Mouse (Mus musculus) kidney, embryonic 14.5 days (tissue): ENCODE results near the gene Hscb. TPM values are rescaled to one million over a fixed set of nuclear protein-coding genes. Genes with fewer than 3 reads are reported as not detected.
"Not testable (repeated sequence)": the region's sequence is repeated elsewhere in the genome, so short reads cannot be mapped to it uniquely, and the experiment has no call there.

Experiments
- ATAC-seq: fragments of 200-750 bp; cut with Nextera tagmentation; 2 replicates; pipeline ENCODE4 v1.8.0; 2017; ENCODE audit warnings: moderate number of reproducible peaks, mild to moderate bottlenecking, moderate TSS enrichment, moderate library complexity; ENCODE audit not compliant: low FRiP score, low TSS enrichment
- H3K27ac ChIP-seq: fragments of 300-500 bp; sonication (generic); 2 replicates; pipeline ENCODE4 v1.5.1; 2014; ENCODE audit warnings: low read depth, mild to moderate bottlenecking, low read length, moderate library complexity, mixed read lengths
- H3K27me3 ChIP-seq: fragments of 300-500 bp; sonication (generic); 2 replicates; pipeline ENCODE4 v1.6.1; 2014; ENCODE audit warnings: mild to moderate bottlenecking, low read length; ENCODE audit not compliant: control insufficient read depth, insufficient read depth
- H3K36me3 ChIP-seq: fragments of 300-500 bp; sonication (generic); 2 replicates; pipeline ENCODE4 v1.6.1; 2014; ENCODE audit warnings: low read length, mixed read lengths; ENCODE audit not compliant: control insufficient read depth, insufficient read depth
- H3K4me1 ChIP-seq: fragments of 300-500 bp; sonication (generic); 2 replicates; pipeline ENCODE4 v1.6.1; 2014; ENCODE audit warnings: low read length, mixed read lengths; ENCODE audit not compliant: control insufficient read depth, insufficient read depth
- H3K4me2 ChIP-seq: fragments of 300-500 bp; sonication (generic); replicated peaks from 2 replicates; pipeline ENCODE4 v1.6.1; 2014; ENCODE audit warnings: low read depth, mild to moderate bottlenecking, low read length
- H3K4me3 ChIP-seq: fragments of 300-500 bp; sonication (generic); 2 replicates; pipeline ENCODE4 v1.5.1; 2014; ENCODE audit warnings: mild to moderate bottlenecking, low read length
- H3K9ac ChIP-seq: fragments of 300-500 bp; sonication (generic); 2 replicates; pipeline ENCODE4 v1.6.1; 2014; ENCODE audit warnings: low read depth, mild to moderate bottlenecking, low read length, moderate library complexity
- H3K9me3 ChIP-seq: fragments of 300-500 bp; sonication (generic); 2 replicates; pipeline ENCODE4 v1.6.1; 2016; ENCODE audit warnings: low read length; ENCODE audit not compliant: control insufficient read depth
- WGBS: fragments of 180-500 bp; shearing (Covaris S2); extraction: QIAGEN DNeasy Blood & Tissue Kit; methylation state at CpG from one replicate; pipeline ENCODE4 v1.1.7; 2014; 5-methylcytosine and 5-hydroxymethylcytosine counted together
- polyA plus RNA-seq: library from polyadenylated mRNA; unstranded; fragments of >200 nt; fragmentation: Nextera tagmentation; extraction: Ambion mirVana; gene quantifications from 2 replicates; pipeline ENCODE4 v1.2.1, GENCODE M21; 2014

Gene Hscb
- polyA plus RNA-seq, 1 experiment from 2014 or later, result 31.3 TPM

GRCm38 (mm10) chr5:110839038-110839677 lies 419 bp downstream of the Hscb start:
- Histone ChIP-seq H3K9me3 (no peaks in the 10 kb centered on the region), H3K9ac (peak overlapping the region; percentile 80), H3K27me3 (no peaks in the 10 kb centered on the region), H3K36me3 (peaks cover 20% of the 10 kb centered on the region; the same call in 1 of the 2 replicates), H3K4me1 (peaks cover 6% of the 10 kb centered on the region; the same call in 1 of the 2 replicates), H3K4me2 (peak overlapping the region; percentile 72), H3K27ac (peak overlapping the region; percentile 81), H3K4me3 (peak overlapping the region; percentile 78)
- ATAC-seq, result peak; percentile 75
- WGBS, result 5% methylated on average over 28 of the region's 28 CpGs

GRCm38 (mm10) chr5:110838016-110838415 lies 1.6 kb downstream of the Hscb start:
- not testable (repeated sequence) for H3K27me3 ChIP-seq, H3K4me3 ChIP-seq, H3K27ac ChIP-seq, H3K9me3 ChIP-seq, H3K9ac ChIP-seq, ATAC-seq, H3K4me2 ChIP-seq, H3K4me1 ChIP-seq
- peaks cover 18% of the 10 kb centered on the region; the same call in 1 of the 2 replicates for H3K36me3 ChIP-seq
- WGBS, result 93% methylated on average over 5 of the region's 5 CpGs

- Histone ChIP-seq H3K9me3 (no peaks in the 10 kb centered on the region), H3K4me2 (no peak overlapping the region), H3K9ac (no peak overlapping the region), H3K36me3 (no peaks in the 10 kb centered on the region; the same call in 1 of the 2 replicates), H3K27me3 (no peaks in the 10 kb centered on the region), H3K4me3 (no peak overlapping the region), H3K27ac (no peak overlapping the region), H3K4me1 (peaks cover 6% of the 10 kb centered on the region; the same call in 1 of the 2 replicates)
- no peak for ATAC-seq
- WGBS, result 43% methylated on average over 3 of the region's 3 CpGs
Measured at GRCm38 (mm10) chr5:110835959-110836358, 3.6 kb downstream of the Hscb start.

GRCm38 (mm10) chr5:110831036-110831720 lies 8.4 kb downstream of the Hscb start:
- no peaks in the 10 kb centered on the region; the same call in 1 of the 2 replicates for H3K36me3 ChIP-seq
- ATAC-seq, result no peak
- H3K9me3 ChIP-seq, result no peaks in the 10 kb centered on the region
- H3K4me2 ChIP-seq, result no peak overlapping the region
- WGBS, result 92% methylated on average over 5 of the region's 5 CpGs
- peaks cover 6% of the 10 kb centered on the region; the same call in 1 of the 2 replicates for H3K4me1 ChIP-seq
- no peak overlapping the region for H3K9ac ChIP-seq
- H3K27me3 ChIP-seq, result no peaks in the 10 kb centered on the region
- H3K27ac ChIP-seq, result no peak overlapping the region
- no peak overlapping the region for H3K4me3 ChIP-seq

GRCm38 (mm10) chr5:110827576-110827975 lies 12.0 kb downstream of the Hscb start:
- Histone ChIP-seq H3K9ac (no peak overlapping the region), H3K36me3 (no peaks in the 10 kb centered on the region), H3K9me3 (no peaks in the 10 kb centered on the region), H3K4me2 (no peak overlapping the region), H3K27ac (no peak overlapping the region), H3K4me3 (no peak overlapping the region), H3K27me3 (no peaks in the 10 kb centered on the region), H3K4me1 (peaks cover 6% of the 10 kb centered on the region; the same call in 1 of the 2 replicates)
- no peak for ATAC-seq
- 87% methylated on average over 5 of the region's 5 CpGs for WGBS

GRCm38 (mm10) chr5:110826781-110827495 lies 12.6 kb downstream of the Hscb start:
- peak; percentile 54; the same call in 1 of the 2 replicates for ATAC-seq

GRCm38 (mm10) chr5:110824421-110824820 lies 15.2 kb downstream of the Hscb start:
- H3K4me3 ChIP-seq, result no peak overlapping the region
- ATAC-seq, result no peak
- H3K27me3 ChIP-seq, result no peaks in the 10 kb centered on the region
- H3K4me2 ChIP-seq, result no peak overlapping the region
- peaks cover 6% of the 10 kb centered on the region; the same call in 1 of the 2 replicates for H3K4me1 ChIP-seq
- H3K36me3 ChIP-seq, result no peaks in the 10 kb centered on the region
- H3K27ac ChIP-seq, result no peak overlapping the region
- H3K9me3 ChIP-seq, result no peaks in the 10 kb centered on the region
- 96% methylated on average over 4 of the region's 4 CpGs for WGBS
- H3K9ac ChIP-seq, result no peak overlapping the region

More at GRCm38 (mm10) chr5:110826781-110827495, 12.6 kb downstream of the Hscb start:
- WGBS, result 34% methylated on average over 8 of the region's 8 CpGs
- Histone ChIP-seq H3K27me3 (no peaks in the 10 kb centered on the region), H3K27ac (peak overlapping the region; percentile 71), H3K9me3 (no peaks in the 10 kb centered on the region), H3K4me3 (no peak overlapping the region), H3K4me1 (peaks cover 6% of the 10 kb centered on the region; the same call in 1 of the 2 replicates), H3K36me3 (no peaks in the 10 kb centered on the region), H3K9ac (no peak overlapping the region), H3K4me2 (no peak overlapping the region)

- peak within 1 kb of the TSS; percentile 69 for H3K27ac ChIP-seq
- H3K4me3 ChIP-seq, result peak within 1 kb of the TSS; percentile 86
- H3K4me2 ChIP-seq, result peak within 1 kb of the TSS; percentile 87
- peak; percentile 96 for ATAC-seq
- no peaks in the 10 kb centered on the region for H3K27me3 ChIP-seq
- no peaks in the 10 kb centered on the region for H3K9me3 ChIP-seq
- peaks cover 9% of the 10 kb centered on the region; the same call in 1 of the 2 replicates for H3K36me3 ChIP-seq
- WGBS, result under 1% methylated on average over 67 of the region's 80 CpGs
- H3K4me1 ChIP-seq, result peaks cover 15% of the 10 kb centered on the region
- peak within 1 kb of the TSS; percentile 97 for H3K9ac ChIP-seq
Measured at GRCm38 (mm10) chr5:110809667-110810325, 29.8 kb downstream of the Hscb start, which contains the start of gene Ulk1. Gene Ulk1, minus strand, starts transcription at chr5:110810097.
